Mouse (Mus musculus) mouse embryonic stem cell (cell line): ENCODE measurements at regions not wholly inside any gene's neighbourhood (a gene's known extent, or its start where the extent isn't known, plus 50 kb on each side); places are given as distances from the start of the nearest gene placed in this dataset.

Experiments
- in situ Hi-C, 2 experiments: fragments of 300-500 bp; cut with MboI; formaldehyde crosslinking; loops; 1 replicate in 1 of 2; 3 replicates in 1 of 2; pipeline ENCODE4 v1.14.3; 2019 to 2020; ENCODE audit warnings: low sequenced_read_pairs in 2 of 2, low pct_unique_long_range_greater_than_20kb in 1 of 2, mixed read lengths in 1 of 2; ENCODE audit not compliant: unreplicated experiment in 1 of 2

GRCm38 (mm10) chr13:57303805-57304204 lies 408.0 kb upstream of the Trpc7 start:
- in situ Hi-C loops = no loop called here

GRCm38 (mm10) chr13:57291737-57292490 lies 396.1 kb upstream of the Trpc7 start:
- in situ Hi-C loops = no loop called here

GRCm38 (mm10) chr13:57286168-57286567 lies 390.4 kb upstream of the Trpc7 start:
- in situ Hi-C loops = loop anchor here in 1 of 2 experiments (10.0 kb wide), 1 partner anchor 129 kb away; no protein-coding TSS in a partner anchor

GRCm38 (mm10) chr13:57282816-57283215 lies 387.0 kb upstream of the Trpc7 start:
- in situ Hi-C loops = loop anchor here (5.0 to 10.0 kb wide), 2 partner anchors 129 to 132 kb away; no protein-coding TSS in a partner anchor

DNA sequence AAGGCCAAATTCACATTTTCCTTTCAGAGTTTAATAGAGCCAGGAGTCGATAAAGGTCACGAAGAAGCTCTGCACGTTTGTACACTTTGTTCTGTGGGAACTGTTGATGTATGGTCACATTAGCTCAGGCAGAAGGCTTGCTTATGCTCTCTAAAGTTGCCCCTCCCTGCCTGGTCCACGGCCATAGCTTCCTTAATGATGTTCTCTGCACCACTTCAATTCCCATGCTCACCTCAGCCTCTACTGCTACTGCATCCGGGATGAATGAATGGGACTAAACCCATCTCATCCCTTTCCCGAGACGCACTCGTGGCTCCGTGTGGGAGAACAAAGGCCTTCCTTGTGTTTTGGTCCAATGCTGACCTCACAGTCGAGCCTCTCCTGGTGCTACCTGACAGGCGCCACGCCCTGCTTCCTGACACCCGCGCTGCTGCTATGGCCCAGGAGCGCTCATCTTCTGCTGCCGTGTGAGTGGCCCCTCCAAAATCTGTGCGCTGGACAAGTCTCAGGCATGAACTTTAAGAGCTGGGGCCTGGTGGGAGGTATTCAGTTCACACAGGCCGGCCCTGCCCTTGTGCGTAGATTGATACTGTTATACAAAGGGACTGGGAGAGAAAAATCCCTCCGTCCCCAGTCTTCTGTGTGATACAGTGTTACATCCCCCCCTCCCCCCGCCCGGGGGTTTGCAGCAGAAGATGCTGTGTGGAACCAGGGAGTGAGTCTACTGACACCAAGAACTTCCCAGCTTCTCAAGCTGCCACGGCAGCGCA lies 386.3 kb upstream of the Trpc7 start:
- in situ Hi-C loops = loop anchor here (5.0 to 10.0 kb wide), 2 partner anchors 130 to 133 kb away; no protein-coding TSS in a partner anchor

GRCm38 (mm10) chr13:57281504-57281903 lies 385.7 kb upstream of the Trpc7 start:
- in situ Hi-C loops = loop anchor here (5.0 to 10.0 kb wide), 2 partner anchors 131 to 133 kb away; no protein-coding TSS in a partner anchor

GRCm38 (mm10) chr13:57278580-57278979 lies 382.8 kb upstream of the Trpc7 start:
- in situ Hi-C loops = no loop called here

DNA sequence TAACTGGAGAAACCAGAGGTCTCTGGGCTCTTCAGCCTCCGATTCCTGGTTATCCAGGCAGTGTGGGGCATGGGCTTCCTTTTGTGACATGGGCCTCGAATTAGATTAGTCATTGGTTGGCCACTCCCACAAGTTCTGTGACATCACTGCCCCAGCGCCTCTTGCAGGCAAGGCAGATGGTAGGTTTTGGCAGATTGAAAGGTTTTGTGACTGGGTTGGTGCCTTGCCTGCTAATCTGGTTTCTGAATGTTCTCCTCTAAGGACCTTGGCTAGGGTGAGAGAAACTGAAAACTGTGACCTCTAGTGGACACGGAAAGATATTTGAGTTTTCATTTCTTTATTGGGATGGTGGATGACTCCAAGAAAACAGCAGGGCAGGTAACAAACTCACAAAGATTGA lies 381.3 kb upstream of the Trpc7 start:
- in situ Hi-C loops = no loop called here

- in situ Hi-C loops = no loop called here
These were observed 380.1 kb upstream of the Trpc7 start for GRCm38 (mm10) chr13:57275871-57276270.

DNA sequence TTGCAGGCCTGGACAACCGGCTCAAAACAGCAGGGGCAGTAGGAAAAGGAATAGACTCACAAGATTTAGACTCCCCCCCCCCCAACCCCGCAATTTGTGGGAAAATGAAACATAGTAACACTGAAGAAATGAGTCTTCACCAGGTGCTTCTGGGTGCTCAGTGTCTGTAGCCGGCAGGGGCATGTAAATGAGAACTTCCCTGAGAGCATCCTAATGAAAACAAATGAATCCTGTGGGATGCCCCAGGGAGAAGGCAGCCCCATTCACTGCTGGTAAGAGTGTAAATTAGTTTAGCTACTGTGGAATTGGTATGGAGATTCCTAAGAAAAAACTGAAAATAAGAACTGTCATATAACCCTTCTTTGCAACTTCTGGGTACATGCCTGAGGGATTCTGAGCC lies 377.8 kb upstream of the Trpc7 start:
- in situ Hi-C loops = loop anchor here (25.0 kb wide), 2 partner anchors 236 to 286 kb away; no protein-coding TSS in a partner anchor

- in situ Hi-C loops = loop anchor here (10.0 to 25.0 kb wide), 3 partner anchors 232 to 465 kb away; no protein-coding TSS in a partner anchor
These were observed 373.8 kb upstream of the Trpc7 start for GRCm38 (mm10) chr13:57269614-57270013.

- in situ Hi-C loops = loop anchor here (10.0 to 25.0 kb wide), 3 partner anchors 223 to 455 kb away; no protein-coding TSS in a partner anchor
These were observed 364.1 kb upstream of the Trpc7 start for GRCm38 (mm10) chr13:57259920-57260319.

- in situ Hi-C loops = loop anchor here (10.0 to 25.0 kb wide), 3 partner anchors 222 to 455 kb away; no protein-coding TSS in a partner anchor
These were observed 363.7 kb upstream of the Trpc7 start for GRCm38 (mm10) chr13:57259474-57259873.

GRCm38 (mm10) chr13:57255920-57256319 lies 360.1 kb upstream of the Trpc7 start:
- in situ Hi-C loops = loop anchor here (10.0 to 25.0 kb wide), 3 partner anchors 219 to 451 kb away; no protein-coding TSS in a partner anchor

GRCm38 (mm10) chr13:57249851-57250250 lies 354.1 kb upstream of the Trpc7 start:
- in situ Hi-C loops = loop anchor here (10.0 to 25.0 kb wide), 3 partner anchors 213 to 445 kb away; no protein-coding TSS in a partner anchor

GRCm38 (mm10) chr13:57249401-57249800 lies 353.6 kb upstream of the Trpc7 start:
- in situ Hi-C loops = no loop called here

- in situ Hi-C loops = no loop called here
These were observed 350.6 kb upstream of the Trpc7 start for GRCm38 (mm10) chr13:57246238-57246963.

GRCm38 (mm10) chr13:57236917-57237316 lies 341.1 kb upstream of the Trpc7 start:
- in situ Hi-C loops = no loop called here
